Mouse (Mus musculus) stomach, postnatal 0 days (tissue): ENCODE data around the gene Cdan1.

Experiments used
- CTCF ChIP-seq: IDR thresholded peaks from 2 replicates; pipeline ENCODE4 v1.5.1; 2016; ENCODE audit warnings: antibody characterized with exemption, low read depth, mild to moderate bottlenecking, moderate library complexity
- EP300 ChIP-seq: optimal IDR thresholded peaks from 2 replicates; pipeline ENCODE3; 2016; ENCODE audit warnings: antibody characterized with exemption

GRCm38 (mm10) chr2:120710948-120711347, 139.0 kb downstream of the Cdan1 start:
- TF ChIP-seq CTCF: no peak
- no peak for TF ChIP-seq EP300
